Mouse (Mus musculus): ENCODE data around the gene Ssx2ip. TPM values are rescaled to one million over a fixed set of nuclear protein-coding genes. Genes with fewer than 3 reads are reported as not detected.

Ssx2ip gene
- total RNA-seq, 2 experiments from 2014 or later = 104 to 108 TPM

DNA sequence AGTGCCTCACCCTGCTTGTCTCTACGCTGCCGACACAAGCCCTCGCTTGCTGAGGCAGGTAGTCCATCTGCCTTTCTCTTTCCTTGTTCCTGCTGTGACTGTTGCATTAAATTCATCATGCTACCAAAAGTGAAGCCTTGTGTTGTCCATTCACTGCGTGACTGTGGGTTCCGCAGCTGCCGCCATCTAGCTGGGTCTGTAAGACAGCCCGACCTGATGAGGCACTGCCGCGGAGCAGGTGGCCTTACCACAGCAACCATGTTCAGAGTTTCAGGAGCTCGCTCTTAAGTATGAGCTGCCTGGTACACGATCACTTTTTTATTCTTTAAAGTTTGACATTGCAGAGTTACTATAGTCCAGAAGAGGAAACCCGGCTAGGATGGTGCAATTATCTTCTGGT lies 35.6 kb downstream of the Ssx2ip start:
- DNase-seq = no peak

GRCm38 (mm10) chr3:146440422-146440821 lies 36.0 kb downstream of the Ssx2ip start:
- no peak for DNase-seq

GRCm38 (mm10) chr3:146442484-146442883 lies 38.0 kb downstream of the Ssx2ip start:
- DNase-seq = no peak

DNA sequence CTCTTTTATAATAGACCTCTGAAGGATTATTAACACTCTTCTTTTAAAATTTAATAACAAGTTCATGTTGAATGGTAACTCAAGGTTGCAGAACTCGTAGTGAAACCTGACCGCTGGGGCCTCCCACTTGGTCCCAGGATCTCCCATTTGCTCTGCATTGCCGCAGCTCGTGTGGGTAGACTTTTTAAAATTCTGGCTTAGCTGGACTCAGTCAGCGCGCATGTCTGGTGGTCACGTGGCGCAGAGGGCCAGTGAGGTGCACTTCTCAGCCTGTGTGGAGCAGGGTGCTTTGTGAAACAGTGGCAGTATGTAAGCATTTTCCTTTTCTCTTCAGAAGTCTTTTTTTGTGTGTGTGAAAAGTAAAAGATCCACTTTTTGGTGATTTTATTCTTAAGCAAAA lies 38.5 kb downstream of the Ssx2ip start:
- no peak for DNase-seq

- no peak for DNase-seq
These were observed 38.9 kb downstream of the Ssx2ip start for GRCm38 (mm10) chr3:146443380-146443779.

- DNase-seq = no peak
These were observed 40.4 kb downstream of the Ssx2ip start for GRCm38 (mm10) chr3:146444880-146445279.

DNA sequence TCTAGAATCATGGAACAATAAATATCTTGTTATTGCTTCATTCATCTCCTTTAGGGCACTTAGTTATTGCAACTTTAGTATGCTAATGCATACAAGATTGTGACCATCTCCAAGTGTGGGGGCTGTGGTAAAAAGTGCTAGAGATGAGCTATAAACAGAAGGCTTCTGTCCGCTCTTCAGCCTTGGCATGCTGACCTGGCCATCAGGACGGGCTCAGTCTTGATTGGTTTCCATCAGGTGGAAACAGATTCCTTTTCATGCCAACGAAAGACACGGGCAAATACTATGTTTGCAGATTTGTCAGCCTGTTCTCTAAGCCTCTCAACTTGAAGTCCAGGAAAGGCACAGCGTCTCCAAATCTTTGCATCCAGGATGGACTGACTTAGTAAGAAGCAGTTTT lies 42.7 kb downstream of the Ssx2ip start:
- no peak for DNase-seq

DNA sequence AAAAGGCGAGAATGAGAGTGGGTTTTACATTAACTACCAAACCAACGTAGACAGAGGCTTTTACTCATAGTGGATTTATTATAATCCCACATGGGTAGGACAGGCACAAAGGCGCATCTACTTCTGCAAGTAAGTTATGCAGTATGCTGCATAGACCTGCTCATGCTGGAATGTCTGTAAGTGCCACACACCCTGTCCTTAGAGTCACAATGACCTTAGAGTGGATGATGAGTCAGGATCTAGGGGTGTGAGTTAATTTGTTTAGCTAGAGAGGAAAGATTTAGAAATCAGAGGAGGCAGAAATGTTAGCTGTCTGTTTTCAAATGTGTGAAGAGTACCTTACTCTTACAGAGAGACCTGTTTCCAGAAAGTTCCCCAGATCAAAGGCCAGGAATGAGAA lies 43.2 kb downstream of the Ssx2ip start:
- no peak for DNase-seq

GRCm38 (mm10) chr3:146448372-146448771 lies 43.9 kb downstream of the Ssx2ip start:
- no peak for DNase-seq

DNA sequence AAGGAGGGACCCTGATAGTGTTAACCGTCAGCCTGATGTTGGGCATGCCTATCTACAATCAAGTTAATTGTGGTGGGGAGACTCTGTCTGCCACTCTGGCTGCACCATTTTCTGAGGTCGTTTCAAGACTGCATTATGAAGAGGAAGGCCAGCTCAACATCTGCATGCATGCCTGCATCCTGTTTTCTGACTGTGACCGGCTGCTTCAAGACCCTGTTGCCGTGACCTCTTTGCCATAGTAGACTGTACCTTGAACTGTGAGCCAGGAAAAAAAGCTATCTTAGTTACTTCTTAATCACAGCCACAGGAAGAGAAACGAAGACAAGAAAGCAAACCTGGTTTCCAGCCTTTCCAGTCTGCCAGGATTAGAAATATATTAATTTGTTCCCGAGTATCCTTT lies 44.5 kb downstream of the Ssx2ip start:
- DNase-seq = no peak

- DNase-seq = no peak
These were observed 45.4 kb downstream of the Ssx2ip start, which contains the start of gene Ctbs for GRCm38 (mm10) chr3:146449745-146450250. TSS of gene Ctbs (plus strand) at chr3:146449795.

- peak; percentile 90 to 92 for DNase-seq
These were observed 46.0 kb downstream of the Ssx2ip start for GRCm38 (mm10) chr3:146450371-146450841.

DNA sequence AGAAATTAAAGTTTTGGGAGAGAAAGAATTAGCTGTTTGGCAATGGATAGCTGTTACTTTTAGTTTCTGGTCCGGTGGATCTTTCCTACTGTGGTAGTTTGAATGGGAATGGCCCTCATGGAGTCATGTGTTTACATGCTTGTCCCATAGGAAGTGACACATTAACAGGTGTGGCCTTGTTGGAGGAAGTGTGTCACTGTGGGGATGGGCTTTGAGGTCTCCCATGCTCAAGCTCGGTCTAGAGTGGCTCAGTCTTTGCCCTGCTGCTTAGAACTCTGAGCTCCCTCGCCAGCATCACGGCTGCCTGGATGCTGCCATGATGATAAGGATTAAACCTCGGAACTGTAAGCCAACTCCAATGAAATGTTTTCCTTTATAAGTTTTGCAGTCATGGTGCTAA lies 46.9 kb downstream of the Ssx2ip start:
- DNase-seq = no peak

DNA sequence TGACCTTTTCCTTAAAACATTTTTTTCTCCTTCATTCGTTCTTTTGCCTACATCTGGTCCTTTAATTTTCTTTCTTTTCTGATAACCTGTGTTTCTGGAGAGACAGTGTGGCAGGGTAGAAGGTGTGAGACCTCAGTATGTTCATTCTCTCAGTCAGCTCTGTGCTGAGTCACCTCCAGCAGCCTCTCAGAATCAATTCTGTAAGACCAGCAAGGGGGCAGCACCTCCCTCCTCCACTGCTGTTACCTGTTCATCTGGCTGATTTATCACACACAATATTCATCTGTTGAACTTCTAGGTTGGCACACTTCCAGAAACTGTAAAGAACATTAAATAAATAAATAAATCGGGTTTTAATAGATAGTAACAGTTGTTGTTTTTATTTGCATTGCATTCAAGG lies 58.5 kb downstream of the Ssx2ip start:
- no peak for DNase-seq

DNA sequence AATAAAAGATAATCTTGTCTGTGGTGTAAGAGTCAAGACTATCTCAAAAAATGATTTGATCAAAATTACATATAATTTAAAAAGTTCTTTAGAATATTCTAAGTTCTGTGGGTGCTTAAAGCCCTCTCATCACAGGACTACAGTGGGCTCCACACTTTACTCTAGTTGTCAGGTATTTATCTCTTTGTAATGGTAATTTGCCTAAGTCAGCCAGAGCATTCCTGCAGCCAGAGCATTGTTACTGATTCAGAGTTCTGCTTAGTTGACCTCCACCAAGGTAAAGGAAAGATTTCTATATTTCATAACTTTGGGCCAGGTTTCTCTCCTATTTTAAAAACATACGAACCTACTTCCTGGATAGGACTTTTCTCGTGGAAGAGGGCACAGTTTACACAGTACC lies 64.8 kb downstream of the Ssx2ip start:
- no peak for DNase-seq

- DNase-seq = no peak
These were observed 68.2 kb downstream of the Ssx2ip start for GRCm38 (mm10) chr3:146472657-146473056.

GRCm38 (mm10) chr3:146473741-146474140 lies 69.3 kb downstream of the Ssx2ip start:
- no peak for DNase-seq

DNA sequence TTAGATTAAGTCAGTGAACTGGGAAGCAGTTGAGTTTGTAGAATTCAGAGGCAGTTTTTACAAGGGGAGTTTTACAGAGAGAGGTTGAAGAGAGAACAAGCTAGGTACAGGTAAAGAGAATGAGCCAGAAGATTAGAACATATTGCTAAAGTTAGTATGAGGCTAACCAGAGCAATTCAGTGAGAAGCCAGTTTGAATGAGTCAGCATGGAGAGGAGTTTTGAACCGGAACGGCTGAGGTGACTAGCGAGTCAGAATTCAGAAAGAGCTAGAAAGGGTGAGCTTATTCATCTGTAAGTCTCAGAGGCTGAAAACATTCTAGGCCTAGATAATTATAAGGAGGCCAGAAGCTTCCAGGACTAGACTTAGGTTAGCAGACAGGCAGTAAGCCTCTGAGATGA lies 70.0 kb downstream of the Ssx2ip start:
- no peak for DNase-seq

GRCm38 (mm10) chr3:146482044-146482443 lies 77.6 kb downstream of the Ssx2ip start:
- no peak for DNase-seq

- no peak for DNase-seq
These were observed 82.0 kb downstream of the Ssx2ip start for GRCm38 (mm10) chr3:146486464-146486863.

Small RNAs within 50 kb of the gene (microRNA-seq; reads per million reads assigned to microRNA genes)
- gene Gm22901 = 0 reads per million in 2 experiments

Other genes starting within 250 kb of the Ssx2ip start
- gene Lpar3, start 183.7 kb upstream of the Ssx2ip start, total RNA-seq (2021) = under 1 TPM; 0.46 to 0.57 TPM
- 1 to 10 TPM; 7.1 to 8.7 TPM for gene Ctbs, start 45.2 kb downstream of the Ssx2ip start, total RNA-seq (2021)
- gene Spata1, start 95.1 kb downstream of the Ssx2ip start, total RNA-seq (2021) = 1 to 10 TPM; 2.8 to 3.3 TPM
- 10 to 100 TPM; 44.8 to 53.1 TPM for gene Gng5, start 95.2 kb downstream of the Ssx2ip start, total RNA-seq (2021)
- gene Rpf1, start 116.8 kb downstream of the Ssx2ip start, total RNA-seq (2021) = 10 to 100 TPM; 18.0 to 18.2 TPM
- gene Uox, start 165.8 kb downstream of the Ssx2ip start, total RNA-seq (2021) = under 1 TPM; 0.18 to 0.25 TPM
- not detected for gene Dnase2b, start 211.0 kb downstream of the Ssx2ip start, total RNA-seq (2021)
- not detected for gene 4930503B20Rik, start 246.7 kb downstream of the Ssx2ip start, total RNA-seq (2021)

All from layer of hippocampus, postnatal 36 days (tissue).